In genomic region chr17:24437016-24437415, GRCm38 (mm10) we compare ENCODE assay signal across 8 mouse cellular contexts. TPM values are rescaled to one million over a fixed set of nuclear protein-coding genes. Genes with fewer than 3 reads are reported as not detected.
DNase-seq lines count a peak whose midpoint lies in the region; ATAC-seq and TF ChIP-seq lines count a peak whose summit lies in the region.
"Had no signal": no experiment of that assay in that cellular context is flagged by ENCODE, and none has a peak within 500 bp of the region (broad histone marks: within the 10 kb centered on the region; RNA-seq: fewer than 3 reads in every experiment).

No protein-coding gene starts in this region.

- no peaks in the 10 kb centered on the region for H3K4me1 ChIP-seq in limb, embryonic 14.5 days (ENCODE audit: control insufficient read depth, insufficient read depth, low read length)

- WGBS in limb, embryonic 14.5 days: 71% methylated on average over 5 of the region's 5 CpGs

- H3K9me3 ChIP-seq in limb, embryonic 14.5 days (ENCODE audit: control insufficient read depth, low read length): no peaks in the 10 kb centered on the region

- no peak overlapping the region for H3K4me3 ChIP-seq in limb, embryonic 14.5 days (replicated peaks; ENCODE audit: low read length)
- H3K4me3 ChIP-seq: myocyte had no signal

- no peak for TF ChIP-seq POLR2A in limb, embryonic 14.5 days (IDR thresholded peaks at IDR 0.05; ENCODE audit: borderline replicate concordance, extremely low read depth, insufficient read depth, insufficient read length)

- no peaks in the 10 kb centered on the region for H3K27me3 ChIP-seq in limb, embryonic 14.5 days (ENCODE audit: control insufficient read depth, insufficient read depth, low read length)

- H3K36me3 ChIP-seq in limb, embryonic 14.5 days (ENCODE audit: control insufficient read depth, insufficient read depth, low read length): peaks cover 72% of the 10 kb centered on the region

- DNase-seq in thymus, postnatal 0 days (ENCODE audit: low spot score): peak; percentile 65
- DNase-seq in thymus, adult 18-20 months: no peak
- DNase-seq in cerebellum, adult 18-20 months: peak; percentile 53 to 66
- DNase-seq in limb, embryonic 14.5 days (ENCODE audit: low spot score): peak; percentile 65
- peak; percentile 45 to 53 for DNase-seq in natural killer cell, adult 2 months (ENCODE audit: low spot score in 2 of 2)
- no peak for DNase-seq in adrenal gland, postnatal 14 days

- peak; percentile 80 for ATAC-seq in granulocyte monocyte progenitor cell, adult 5-6 weeks (replicated peaks; ENCODE audit: poor library complexity, severe bottlenecking)
- peak; percentile 68; the same call in 1 of the 2 replicates for ATAC-seq in limb, embryonic 14.5 days (ENCODE audit: low FRiP score, low read depth)

- H3K9ac ChIP-seq in limb, embryonic 14.5 days (ENCODE audit: low read depth, low read length, severe bottlenecking): no peak overlapping the region

- H3K27ac ChIP-seq in limb, embryonic 14.5 days (replicated peaks; ENCODE audit: low read depth, low read length): no peak overlapping the region

- no peak overlapping the region for H3K4me2 ChIP-seq in limb, embryonic 14.5 days (replicated peaks; ENCODE audit: low read depth, low read length, severe bottlenecking)

RNA-seq across cellular contexts. Expression of gene Dnase1l2, which starts 5.9 kb away (rescaled TPM):
- 1.7 and 1.9 TPM in 2 replicates for polyA plus RNA-seq in thymus, postnatal 0 days (2015; fragmentation: Nextera tagmentation; extraction: Ambion mirVana)
- 2.3 and 2.8 TPM in 2 replicates for total RNA-seq in granulocyte monocyte progenitor cell, adult 5-6 weeks (2014; fragmentation: Nextera tagmentation)
- 0.72 and 1.3 TPM in 2 replicates for total RNA-seq in granulocyte monocyte progenitor cell, adult 5-6 weeks (2017)
- polyA plus RNA-seq in limb, embryonic 14.5 days (2012; rRNA removed): 18.0 and 20.7 TPM in 2 replicates
- polyA plus RNA-seq in limb, embryonic 14.5 days (2014; fragmentation: Nextera tagmentation; extraction: Ambion mirVana): 3.3 and 3.5 TPM in 2 replicates
- total RNA-seq in adrenal gland, postnatal 14 days (2021): 1.8 and 2.5 TPM in 2 replicates

RNA-seq across cellular contexts. Expression of gene Eci1, which starts 10.6 kb away (rescaled TPM):
- 23.2 and 31.3 TPM in 2 replicates for polyA plus RNA-seq in thymus, postnatal 0 days (2015; fragmentation: Nextera tagmentation; extraction: Ambion mirVana)
- total RNA-seq in granulocyte monocyte progenitor cell, adult 5-6 weeks (2014; fragmentation: Nextera tagmentation): 59.1 and 62.1 TPM in 2 replicates
- 36.6 and 39.9 TPM in 2 replicates for total RNA-seq in granulocyte monocyte progenitor cell, adult 5-6 weeks (2017)
- 48.5 and 51.0 TPM in 2 replicates for polyA plus RNA-seq in limb, embryonic 14.5 days (2012; rRNA removed)
- polyA plus RNA-seq in limb, embryonic 14.5 days (2014; fragmentation: Nextera tagmentation; extraction: Ambion mirVana): 51.7 and 64.3 TPM in 2 replicates
- 505 and 573 TPM in 2 replicates for total RNA-seq in adrenal gland, postnatal 14 days (2021)

RNA-seq across cellular contexts. Expression of gene Rnps1, which starts 22.7 kb away (rescaled TPM):
- 232 and 240 TPM in 2 replicates for polyA plus RNA-seq in thymus, postnatal 0 days (2015; fragmentation: Nextera tagmentation; extraction: Ambion mirVana)
- 243 and 246 TPM in 2 replicates for total RNA-seq in granulocyte monocyte progenitor cell, adult 5-6 weeks (2014; fragmentation: Nextera tagmentation)
- total RNA-seq in granulocyte monocyte progenitor cell, adult 5-6 weeks (2017): 179 and 181 TPM in 2 replicates
- 333 and 363 TPM in 2 replicates for polyA plus RNA-seq in limb, embryonic 14.5 days (2012; rRNA removed)
- 236 and 254 TPM in 2 replicates for polyA plus RNA-seq in limb, embryonic 14.5 days (2014; fragmentation: Nextera tagmentation; extraction: Ambion mirVana)
- total RNA-seq in adrenal gland, postnatal 14 days (2021): 78.8 and 84.9 TPM in 2 replicates

RNA-seq across cellular contexts. Expression of gene E4f1, which starts 33.1 kb away (rescaled TPM):
- polyA plus RNA-seq in thymus, postnatal 0 days (2015; fragmentation: Nextera tagmentation; extraction: Ambion mirVana): 12.2 and 24.5 TPM in 2 replicates
- 20.6 and 45.1 TPM in 2 replicates for total RNA-seq in granulocyte monocyte progenitor cell, adult 5-6 weeks (2014; fragmentation: Nextera tagmentation)
- 9.5 and 21.7 TPM in 2 replicates for total RNA-seq in granulocyte monocyte progenitor cell, adult 5-6 weeks (2017)
- polyA plus RNA-seq in limb, embryonic 14.5 days (2012; rRNA removed): 80.6 and 95.0 TPM in 2 replicates
- 16.6 and 19.3 TPM in 2 replicates for polyA plus RNA-seq in limb, embryonic 14.5 days (2014; fragmentation: Nextera tagmentation; extraction: Ambion mirVana)
- 16.2 and 19.4 TPM in 2 replicates for total RNA-seq in adrenal gland, postnatal 14 days (2021)

RNA-seq across cellular contexts. Expression of gene Pgp, which starts 33.2 kb away (rescaled TPM):
- polyA plus RNA-seq in thymus, postnatal 0 days (2015; fragmentation: Nextera tagmentation; extraction: Ambion mirVana): 55.7 and 57.4 TPM in 2 replicates
- 22.9 and 25.4 TPM in 2 replicates for total RNA-seq in granulocyte monocyte progenitor cell, adult 5-6 weeks (2014; fragmentation: Nextera tagmentation)
- 11.6 and 15.2 TPM in 2 replicates for total RNA-seq in granulocyte monocyte progenitor cell, adult 5-6 weeks (2017)
- 37.6 and 49.6 TPM in 2 replicates for polyA plus RNA-seq in limb, embryonic 14.5 days (2012; rRNA removed)
- 52.9 TPM in 2 replicates for polyA plus RNA-seq in limb, embryonic 14.5 days (2014; fragmentation: Nextera tagmentation; extraction: Ambion mirVana)
- 55.8 and 59.0 TPM in 2 replicates for total RNA-seq in adrenal gland, postnatal 14 days (2021)

Comparison
In these comparisons a context has a peak if more than half of its experiments do, and no peak if none do; other contexts are left out.
1. DNase-seq: peak in thymus, postnatal 0 days (single experiment), cerebellum, adult 18-20 months (2 of 2), limb, embryonic 14.5 days (single experiment) and natural killer cell, adult 2 months (2 of 2); none in thymus, adult 18-20 months (0 of 2) and adrenal gland, postnatal 14 days (single experiment).